Mouse (Mus musculus) brain, embryonic 14.5 days (tissue): ENCODE measurements around the gene Creb3l1.

Experiments used
- CTCF ChIP-seq: fragments of 200-500 bp; IDR thresholded peaks from 2 replicates; pipeline ENCODE4 v1.5.1; 2012; ENCODE audit warnings: inconsistent platforms, mild to moderate bottlenecking, moderate library complexity, borderline replicate concordance; ENCODE audit not compliant: insufficient read depth, insufficient read length; ENCODE audit errors: extremely low read depth
- POLR2A ChIP-seq: fragments of 200-500 bp; IDR thresholded peaks from 2 replicates; pipeline ENCODE4 v1.6.1; 2012; ENCODE audit warnings: mild to moderate bottlenecking, inconsistent platforms, borderline replicate concordance; ENCODE audit not compliant: poor library complexity, insufficient read depth, insufficient read length, severe bottlenecking; ENCODE audit errors: extremely low read depth

DNA sequence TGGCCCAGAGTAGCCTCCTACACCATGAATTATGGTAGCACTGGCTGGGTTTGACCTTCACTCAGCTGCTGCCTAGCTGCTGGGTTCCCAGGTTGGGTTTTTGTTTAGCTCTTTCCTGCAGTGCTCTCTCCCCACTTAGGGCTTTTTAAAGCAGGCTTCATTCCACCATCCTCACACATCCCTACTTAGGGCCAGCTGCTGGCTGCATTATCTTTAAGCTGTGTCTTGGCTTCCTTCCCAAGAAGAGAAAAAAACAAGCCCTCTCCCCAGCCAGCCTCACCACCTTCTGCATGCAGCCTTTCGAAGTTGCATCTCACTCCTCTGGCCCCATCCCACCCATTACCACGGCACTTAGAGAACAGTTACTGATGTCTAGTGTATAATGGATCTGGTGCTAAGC lies 45.8 kb downstream of the Creb3l1 start:
- no peak for TF ChIP-seq POLR2A
- TF ChIP-seq CTCF: no peak
